Mouse (Mus musculus): ENCODE results near the gene Gm10251.
"Not testable (repeated sequence)": the region's sequence is repeated elsewhere in the genome, so short reads cannot be mapped to it uniquely, and the experiment has no call there.

The Gm10251 gene

GRCm38 (mm10) chr14:6684070-6684469 lies at the start of gene Gm10251:
Gene Gm10251 (minus strand): TSS chr14:6684170.
- not testable (repeated sequence) for DNase-seq (ENCODE audit: low read depth, low spot score)

- not testable (repeated sequence) for DNase-seq (ENCODE audit: low read depth, low spot score)
These were observed 36.2 kb upstream of the Gm10251 start, which contains the start of gene Gm8050 for GRCm38 (mm10) chr14:6720151-6720550. Gene Gm8050 (minus strand): TSS chr14:6720251.

- DNase-seq (ENCODE audit: low read depth, low spot score), result not testable (repeated sequence)
These were observed 61.7 kb downstream of the Gm10251 start, which contains the start of gene Gm3460 for GRCm38 (mm10) chr14:6622318-6622717. Gene Gm3460 (minus strand): TSS chr14:6622418.

GRCm38 (mm10) chr14:6606436-6606835 lies 77.5 kb downstream of the Gm10251 start:
- DNase-seq (ENCODE audit: low read depth, low spot score), result not testable (repeated sequence)

DNA sequence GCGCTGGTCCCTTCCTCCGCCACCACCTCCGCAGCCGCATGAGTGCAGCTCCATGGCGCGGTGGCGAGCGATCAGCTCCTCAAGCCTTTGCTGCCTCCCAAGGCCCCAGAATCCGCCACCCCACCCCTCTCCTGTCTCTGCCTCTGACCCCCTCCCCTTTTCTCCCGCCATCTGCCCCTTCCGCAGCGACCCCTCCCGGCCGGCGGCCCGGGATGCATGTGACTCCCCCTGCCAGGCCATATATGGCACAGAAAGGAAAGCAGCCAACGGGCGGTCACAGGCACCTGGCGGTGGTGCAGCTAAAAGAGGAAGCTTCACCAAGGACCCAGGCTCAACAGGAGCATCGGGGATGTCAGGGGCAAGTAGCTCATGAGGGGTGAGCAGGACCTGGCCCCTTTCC lies 79.0 kb downstream of the Gm10251 start:
- DNase-seq (ENCODE audit: low read depth, low spot score), result peak; percentile 75

DNA sequence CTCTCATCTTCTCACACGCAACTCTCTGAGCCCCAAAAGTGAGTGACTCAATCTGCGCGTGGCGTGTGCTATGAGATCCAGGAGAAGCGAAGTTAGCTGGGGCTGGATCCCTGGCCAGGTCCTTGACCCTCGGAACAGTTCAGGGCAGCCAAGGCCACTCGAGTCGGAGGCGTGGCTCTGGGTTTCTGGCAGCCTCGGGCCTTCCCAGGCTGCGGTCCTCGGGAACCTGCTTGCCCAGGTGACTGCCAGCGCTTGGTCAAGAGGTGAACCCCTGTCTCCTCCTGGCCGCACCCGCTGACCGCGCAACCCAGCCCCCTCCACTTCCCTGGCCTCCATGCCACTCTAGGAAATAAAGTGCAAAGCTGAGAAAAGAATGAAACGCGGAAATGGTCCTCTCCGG lies 79.4 kb downstream of the Gm10251 start:
- peak; percentile 22 for DNase-seq (ENCODE audit: low read depth, low spot score)

DNA sequence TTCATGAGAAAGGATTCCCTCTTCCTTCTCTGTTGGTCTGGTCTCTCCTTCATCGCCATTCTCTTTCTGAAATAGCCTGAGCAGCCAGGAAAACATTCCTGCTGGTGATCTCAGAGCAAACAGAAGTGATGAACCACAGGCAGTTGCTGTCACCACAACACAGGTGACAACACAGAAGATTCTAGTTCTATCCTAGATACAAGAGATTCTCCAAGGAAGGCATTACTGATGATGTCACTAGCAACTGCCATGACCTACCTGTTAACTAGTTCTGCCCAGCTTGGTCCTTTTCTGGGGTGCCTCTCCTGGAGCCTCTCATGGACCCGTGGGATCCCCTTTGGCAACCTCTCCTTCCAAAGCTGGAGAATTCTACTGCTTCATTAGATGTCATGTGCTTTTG lies 93.5 kb downstream of the Gm10251 start, which contains the start of gene Gm3629:
Gene Gm3629 (minus strand): TSS at position 101 of the 400 bp plus-strand sequence.
- not testable (repeated sequence) for DNase-seq (ENCODE audit: low read depth, low spot score)
